Mouse (Mus musculus) spleen, postnatal 14 days (tissue): ENCODE measurements at regions not wholly inside any gene's neighbourhood (a gene's known extent, or its start where the extent isn't known, plus 50 kb on each side); places are given as distances from the start of the nearest gene placed in this dataset.

Source experiments
- DNase-seq, 2 experiments: peaks; one replicate each; pipeline ENCODE4 v3.0.0; 2021 to 2022; ENCODE audit warnings: low spot score in 2 of 2

DNA sequence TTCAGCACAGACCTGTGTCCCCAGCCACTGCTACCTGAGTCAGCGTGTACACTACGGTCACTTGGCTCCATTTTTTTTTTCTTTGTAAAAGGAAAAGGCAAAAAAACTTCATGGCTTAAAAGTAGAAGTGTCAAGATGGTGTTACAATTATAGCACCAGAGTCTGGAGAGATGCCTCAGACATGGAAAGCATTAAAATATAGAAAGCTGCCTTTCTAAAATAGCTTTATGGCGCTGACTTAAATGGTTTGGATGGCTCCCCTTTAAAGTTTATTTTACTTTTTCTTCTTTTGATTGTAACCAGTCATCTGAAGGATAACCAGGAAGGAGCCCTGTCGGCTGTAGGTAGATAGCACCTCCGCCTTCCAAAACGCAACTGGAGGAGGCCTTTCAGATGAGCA, 79.0 kb upstream of the Jade1 start:
- DNase-seq, result no peak

DNA sequence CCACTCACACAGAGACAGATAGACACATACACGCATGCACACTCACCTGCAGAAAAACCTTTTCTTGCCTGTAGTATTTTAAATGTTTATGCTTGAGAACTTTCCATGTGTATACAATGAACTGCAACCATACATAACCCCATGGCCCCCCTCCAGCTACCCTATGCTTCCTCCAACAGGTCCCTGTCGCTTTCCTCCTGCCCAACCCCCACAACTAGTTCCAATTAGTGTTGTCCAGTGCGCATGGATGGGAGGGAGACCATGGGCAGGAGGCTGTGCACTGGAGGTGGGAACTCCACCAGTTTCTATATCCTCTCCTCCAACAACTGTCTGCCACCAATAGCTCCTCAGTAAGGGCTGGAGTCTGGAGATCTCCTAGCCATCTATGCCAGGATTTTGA, 82.9 kb upstream of the Jade1 start:
- no peak for DNase-seq

DNA sequence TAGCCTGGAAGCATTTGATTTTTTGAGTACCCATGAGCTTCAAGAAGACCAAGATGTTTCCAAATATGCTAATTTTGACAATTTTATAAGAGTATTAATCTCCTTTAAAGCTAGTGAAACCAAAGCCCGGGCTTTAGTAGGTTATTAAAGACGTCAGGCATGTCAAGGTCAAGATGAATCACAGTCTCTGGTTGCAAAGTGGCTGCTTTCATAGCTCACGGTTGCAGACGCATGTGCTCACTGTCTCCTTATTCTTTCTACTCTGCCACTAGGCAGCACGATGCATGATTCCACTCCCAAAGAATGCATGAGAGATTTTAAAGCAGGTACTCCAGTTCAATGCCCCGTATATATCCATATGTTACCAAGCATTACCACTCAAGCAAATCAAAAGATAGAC, 86.4 kb upstream of the Jade1 start:
- DNase-seq, result no peak

DNA sequence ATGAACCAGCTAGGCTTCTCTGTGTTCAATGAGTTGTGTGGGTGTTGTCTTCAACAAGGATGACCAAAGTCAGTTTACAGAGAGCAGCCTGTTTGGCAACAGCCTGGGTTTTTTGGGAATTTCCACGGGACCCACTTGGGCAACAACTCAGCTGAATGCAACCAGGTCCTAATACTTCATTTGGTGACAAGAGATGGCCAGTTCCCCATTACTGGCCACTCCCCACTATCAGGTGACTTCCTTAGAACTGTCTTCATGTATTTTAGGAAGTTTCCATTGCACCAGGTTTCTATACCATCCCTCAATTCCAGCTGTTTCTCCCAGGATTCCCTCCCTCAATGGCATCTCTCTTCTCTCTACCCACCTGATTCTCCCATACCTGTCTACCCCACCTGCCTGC, 87.7 kb upstream of the Jade1 start:
- DNase-seq, result no peak

DNA sequence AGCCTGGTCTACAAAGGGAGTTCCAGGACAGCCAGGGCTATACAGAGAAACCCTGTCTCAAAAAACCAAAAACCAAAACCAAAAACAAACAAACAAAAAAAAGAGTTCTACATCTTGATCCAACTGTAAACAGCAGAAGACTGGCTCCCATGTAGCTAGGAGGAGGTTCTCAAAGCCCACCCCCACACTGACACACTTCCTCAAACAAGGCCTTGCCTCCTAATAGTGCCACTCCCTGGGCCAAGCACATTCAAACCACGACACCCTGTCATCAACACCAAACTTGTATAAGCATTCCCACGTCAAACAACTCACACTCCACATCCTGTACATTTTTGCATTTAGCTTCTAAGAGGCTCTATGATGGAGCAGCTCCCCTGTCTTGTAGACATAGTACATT, 89.6 kb upstream of the Jade1 start:
- DNase-seq, result no peak

DNA sequence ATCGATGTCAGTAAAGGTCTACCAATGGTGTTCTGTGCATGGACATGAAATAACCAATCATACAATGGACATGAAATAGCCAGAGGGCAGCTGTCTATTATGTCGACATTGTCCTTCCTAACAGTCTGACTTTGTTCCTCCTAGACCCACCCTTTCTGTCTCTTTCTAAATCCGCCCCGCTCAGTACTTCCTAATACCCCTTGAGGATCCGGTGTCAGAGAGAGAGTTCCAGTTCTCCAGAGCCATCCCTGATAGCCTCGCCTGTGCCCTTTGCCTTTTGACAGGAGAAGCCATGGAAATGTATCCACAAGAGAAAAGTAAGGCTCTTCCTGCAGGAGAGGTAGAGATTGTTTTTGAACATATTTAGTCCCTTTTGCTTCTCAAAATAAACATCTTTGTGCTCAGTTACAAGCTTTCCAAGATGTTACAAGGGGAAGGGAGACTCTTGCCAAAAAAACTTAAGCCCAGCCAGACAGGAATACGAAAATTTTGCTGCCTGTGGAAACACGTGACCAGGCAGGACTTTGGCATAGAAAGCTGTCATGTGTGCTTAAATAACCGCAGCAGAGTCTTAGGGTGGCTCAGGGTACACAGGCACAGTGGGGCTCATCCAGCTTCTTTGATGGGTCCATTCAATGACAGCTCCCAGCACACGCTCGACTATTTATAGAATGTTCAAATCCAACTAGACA, 92.4 kb upstream of the Jade1 start:
- no peak for DNase-seq

DNA sequence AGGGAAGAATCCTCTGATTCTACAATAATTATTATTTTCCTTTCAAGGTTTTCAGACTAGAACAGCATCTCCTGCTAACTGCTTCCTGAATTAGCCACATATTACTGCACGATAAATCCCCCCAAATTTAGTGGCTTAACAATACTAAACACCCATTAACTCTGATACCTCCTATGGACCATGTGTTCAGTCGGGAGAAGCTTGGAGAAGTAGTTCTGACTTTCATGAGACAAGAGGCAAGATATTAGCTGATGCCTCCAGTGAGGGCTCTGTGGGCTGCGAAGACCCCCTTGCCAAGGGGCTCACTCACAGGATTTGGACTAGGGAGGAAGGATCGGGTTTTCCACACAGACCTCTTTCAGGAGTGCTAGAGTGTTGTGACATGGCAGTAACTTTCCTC, 95.4 kb upstream of the Jade1 start:
- DNase-seq, result no peak

DNA sequence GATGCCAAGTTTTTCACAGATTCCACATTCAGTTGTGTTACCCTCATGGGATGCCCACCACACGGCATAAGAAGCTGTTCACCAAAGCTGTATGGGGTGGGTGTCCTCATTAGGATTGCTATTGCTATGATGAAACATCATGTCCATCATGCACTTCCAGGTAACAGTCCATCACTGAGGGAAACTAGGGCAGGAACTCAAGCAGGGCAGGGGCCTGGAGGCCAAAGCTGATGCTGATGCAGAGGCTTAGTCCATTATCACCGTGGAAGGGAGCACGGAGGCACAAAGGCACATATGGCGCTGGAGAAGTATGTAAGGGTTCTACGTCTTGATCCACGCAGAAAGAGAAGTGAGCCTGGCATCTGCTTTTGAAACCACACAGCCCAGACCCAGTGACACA, 97.4 kb upstream of the Jade1 start:
- no peak for DNase-seq

DNA sequence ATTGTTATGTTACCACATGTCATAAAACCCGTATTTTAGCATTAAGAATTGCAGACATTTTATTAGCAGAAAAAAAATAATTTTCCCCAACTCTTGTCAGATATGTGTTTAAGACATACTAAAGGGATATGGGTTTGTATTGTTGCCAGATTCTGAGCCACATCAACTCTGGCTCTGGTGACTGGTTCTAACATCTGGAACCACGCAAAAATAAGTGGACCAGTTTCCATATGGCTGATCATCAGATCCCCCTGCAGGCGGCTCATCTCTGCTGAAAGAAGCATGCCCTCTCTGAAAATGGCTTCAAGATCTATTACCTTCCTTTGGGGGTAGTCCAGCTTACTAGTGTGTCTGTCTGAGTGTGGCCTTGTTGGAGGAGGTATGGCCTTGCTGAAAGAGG, 102.0 kb upstream of the Jade1 start:
- DNase-seq, result no peak

DNA sequence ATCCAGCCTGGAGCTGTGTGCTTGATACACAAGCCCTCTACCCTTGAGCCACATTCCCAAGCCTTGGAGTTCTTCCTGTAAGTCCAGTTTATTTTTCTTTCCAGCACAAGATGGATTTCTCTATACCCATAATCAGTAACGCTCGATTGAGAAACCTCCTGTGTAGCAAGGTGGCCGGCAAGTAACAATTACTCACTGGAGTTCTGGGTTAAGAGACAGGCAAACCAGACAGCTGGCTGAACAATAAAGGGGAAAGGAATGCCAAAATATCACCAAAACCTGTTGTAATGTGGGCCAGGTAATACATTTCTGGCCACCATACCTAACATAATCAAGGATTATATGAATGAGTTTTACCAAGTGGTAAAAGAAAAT, 102.8 kb upstream of the Jade1 start:
- no peak for DNase-seq

DNA sequence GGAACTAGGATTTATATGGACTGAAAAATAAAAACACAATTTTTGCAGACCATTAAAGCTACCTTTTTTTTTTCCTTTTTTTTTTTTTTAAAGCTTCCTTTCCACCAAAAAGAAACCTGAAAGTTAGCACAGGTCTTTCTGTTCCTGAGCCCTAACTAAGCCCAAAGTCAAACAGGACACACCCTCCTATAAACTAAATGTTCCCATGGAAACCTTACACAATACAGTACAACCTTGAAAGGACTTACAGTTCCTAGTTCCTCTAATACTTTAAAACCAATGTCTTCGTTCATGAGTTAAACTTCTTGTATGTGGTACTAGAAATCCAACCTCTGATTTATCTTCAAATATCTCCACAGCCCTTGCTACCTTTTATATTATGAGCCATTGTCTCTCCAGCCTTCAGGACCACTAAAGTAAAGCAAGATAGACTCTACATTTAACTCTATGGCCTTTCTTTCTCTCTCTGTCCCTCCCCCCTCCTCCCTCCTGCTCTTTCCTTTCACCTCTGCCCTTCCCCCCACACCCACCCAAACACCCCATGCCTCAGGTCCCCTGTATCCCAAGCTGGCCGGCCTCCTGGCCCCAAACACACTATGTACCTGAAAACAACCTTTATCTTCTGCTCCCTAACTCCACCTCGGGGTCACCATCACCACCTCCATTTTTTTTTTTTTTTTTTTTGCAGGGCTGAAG, 103.4 kb upstream of the Jade1 start:
- no peak for DNase-seq

DNA sequence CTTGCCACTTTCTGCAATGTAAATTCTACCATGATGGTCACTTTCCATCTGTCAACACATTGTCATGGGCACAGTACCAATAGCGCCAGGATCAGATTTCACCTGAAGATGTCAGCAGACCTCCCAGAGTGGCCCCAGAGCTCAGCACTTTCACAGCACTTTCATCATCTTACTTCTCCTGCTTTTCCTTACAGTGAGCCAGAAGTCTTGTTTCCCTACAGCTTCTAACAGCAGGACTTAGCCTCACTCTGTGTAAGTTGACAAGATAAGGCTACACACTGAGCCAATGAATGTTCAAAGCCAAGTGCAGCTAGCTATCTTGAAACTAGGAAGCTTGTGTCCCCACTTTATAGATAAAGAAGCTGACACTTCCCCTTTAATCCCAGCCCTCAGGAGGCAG, 104.8 kb upstream of the Jade1 start:
- no peak for DNase-seq

DNA sequence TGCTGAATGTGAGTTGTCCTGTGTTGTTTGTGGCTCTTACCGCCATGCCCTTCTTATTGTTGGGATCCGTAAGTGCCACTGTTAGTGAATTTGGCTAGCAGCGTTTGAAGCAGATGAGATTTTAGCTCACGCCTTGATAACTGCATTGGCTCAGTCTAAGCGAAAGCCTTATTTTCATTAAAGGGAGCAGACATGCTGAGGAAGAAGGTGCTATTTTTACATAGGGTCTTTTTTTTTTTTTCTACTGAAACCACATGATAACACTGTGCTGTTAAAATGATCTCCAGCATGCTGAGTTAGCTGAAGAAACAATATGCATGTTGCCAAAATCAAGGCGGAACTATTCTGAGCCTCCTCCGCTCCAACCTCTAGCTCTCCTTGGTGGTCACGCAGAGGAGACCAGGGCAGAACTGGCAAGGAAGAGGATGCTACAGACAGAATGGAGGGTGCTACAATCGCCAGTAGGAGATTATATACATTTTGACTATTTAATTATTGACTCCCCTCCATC, 111.2 kb upstream of the Jade1 start:
- DNase-seq, result no peak

DNA sequence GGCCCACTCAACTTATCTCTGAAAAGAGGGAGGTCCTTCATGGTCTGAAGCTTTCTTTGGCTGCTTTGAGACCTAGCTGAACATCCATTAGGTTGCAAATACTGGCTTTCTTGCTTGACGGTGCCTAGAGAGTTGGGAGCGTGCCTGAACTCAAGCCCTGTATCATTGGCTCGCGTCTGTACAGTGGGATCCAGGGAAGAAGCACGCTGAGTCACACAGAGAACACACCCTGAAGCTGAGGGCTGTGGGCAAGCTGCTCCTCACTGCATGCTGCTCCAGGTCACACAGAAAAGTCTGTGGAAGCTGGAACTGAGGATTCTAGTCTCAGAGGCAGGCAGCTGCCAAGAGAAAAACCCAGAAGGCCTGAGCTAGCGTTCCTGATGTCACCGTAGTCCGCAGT, 119.3 kb upstream of the Jade1 start:
- no peak for DNase-seq

DNA sequence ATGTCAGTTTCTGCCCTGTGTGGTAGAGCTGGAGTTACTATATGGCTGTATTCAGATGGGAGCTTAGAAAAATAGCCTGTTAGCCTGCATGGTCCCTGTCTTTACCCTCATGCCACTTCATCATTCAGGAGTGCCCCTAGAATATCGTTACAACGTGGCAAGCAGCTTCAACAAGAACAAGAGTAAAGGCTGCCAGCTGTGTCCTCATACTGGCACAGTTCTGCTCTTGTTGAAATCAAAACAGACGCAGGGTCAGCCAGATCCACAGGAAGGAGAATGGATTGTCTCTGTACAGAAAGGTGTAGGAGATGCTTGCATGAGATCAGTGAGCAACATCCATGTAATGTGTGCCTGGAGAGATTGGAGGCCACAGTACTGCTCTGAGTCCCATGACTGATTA, 122.4 kb upstream of the Jade1 start:
- no peak for DNase-seq

DNA sequence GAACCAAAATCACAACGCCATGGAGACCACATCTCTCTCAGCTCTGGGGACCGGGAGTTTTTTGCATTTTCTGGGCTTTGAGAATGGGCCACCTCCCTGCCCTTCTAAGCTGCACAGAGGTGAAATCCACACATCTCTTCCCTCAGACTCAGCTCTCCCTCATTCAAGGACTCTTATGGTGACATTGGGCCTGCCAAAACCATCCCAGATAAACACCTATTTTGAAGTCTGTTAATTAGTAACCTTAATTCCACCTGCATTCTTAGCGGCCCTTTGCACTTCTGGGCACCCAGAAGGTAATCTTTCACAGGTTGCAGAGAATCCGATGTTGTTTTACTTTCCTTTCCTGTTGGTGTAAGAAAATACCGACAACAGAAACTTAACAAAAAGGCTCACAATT, 123.2 kb upstream of the Jade1 start:
- DNase-seq, result no peak

DNA sequence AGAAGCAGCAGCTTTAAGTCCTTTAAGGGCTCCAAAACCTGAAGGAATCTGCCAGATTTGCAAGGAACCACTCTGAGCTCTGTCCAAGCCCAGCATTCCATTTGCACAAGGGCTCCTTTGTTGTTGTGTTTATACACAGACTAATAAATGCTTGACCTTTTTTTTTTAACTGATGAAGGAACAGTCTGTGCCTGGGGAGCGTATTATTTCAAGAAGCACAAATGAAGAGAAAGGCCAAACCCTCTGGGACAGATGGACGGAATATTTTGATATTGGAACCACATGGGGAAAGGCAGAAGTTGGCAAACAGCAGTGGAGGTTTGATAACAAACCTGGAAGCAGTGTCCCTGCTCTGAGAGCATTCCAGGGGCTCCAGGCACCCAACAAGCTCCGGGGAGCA, 125.3 kb upstream of the Jade1 start:
- no peak for DNase-seq

DNA sequence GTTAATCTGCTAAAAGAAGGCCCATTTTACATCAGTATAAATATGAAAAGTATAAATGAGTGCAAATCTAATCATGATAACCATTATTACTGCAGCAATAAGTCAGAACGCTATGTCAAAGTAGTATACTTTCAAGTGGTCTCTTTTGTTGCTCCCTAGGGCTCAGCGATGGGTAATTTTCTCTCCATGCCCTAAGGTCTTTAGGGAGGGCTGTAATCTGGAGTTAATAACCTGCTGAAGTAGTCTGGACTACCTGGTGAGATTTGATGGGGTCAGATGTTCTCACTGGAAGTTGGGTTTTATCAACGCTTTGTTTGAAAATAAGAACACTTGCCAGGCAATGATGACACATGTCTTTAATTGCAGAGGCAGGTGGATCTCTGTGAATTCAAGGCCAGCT, 128.6 kb upstream of the Jade1 start:
- DNase-seq, result no peak

DNA sequence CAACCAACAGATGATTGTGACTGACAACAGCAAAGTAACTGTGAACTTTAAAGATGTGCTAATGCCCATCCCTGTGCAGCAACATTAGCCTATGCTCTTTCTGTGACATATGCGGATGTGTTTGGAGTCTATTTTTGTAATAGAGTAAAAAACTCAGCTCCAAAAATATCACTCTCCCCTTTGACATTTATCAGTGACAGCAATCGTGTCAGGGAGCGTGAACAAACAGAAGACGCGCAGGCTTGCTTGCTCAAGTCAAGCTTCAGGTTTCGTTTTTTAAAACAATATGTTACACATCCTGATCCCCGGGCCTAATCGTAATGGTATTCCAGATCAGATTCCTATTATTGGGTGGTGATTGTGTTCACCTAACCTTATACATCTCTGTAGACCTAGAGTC, 129.7 kb upstream of the Jade1 start:
- no peak for DNase-seq

DNA sequence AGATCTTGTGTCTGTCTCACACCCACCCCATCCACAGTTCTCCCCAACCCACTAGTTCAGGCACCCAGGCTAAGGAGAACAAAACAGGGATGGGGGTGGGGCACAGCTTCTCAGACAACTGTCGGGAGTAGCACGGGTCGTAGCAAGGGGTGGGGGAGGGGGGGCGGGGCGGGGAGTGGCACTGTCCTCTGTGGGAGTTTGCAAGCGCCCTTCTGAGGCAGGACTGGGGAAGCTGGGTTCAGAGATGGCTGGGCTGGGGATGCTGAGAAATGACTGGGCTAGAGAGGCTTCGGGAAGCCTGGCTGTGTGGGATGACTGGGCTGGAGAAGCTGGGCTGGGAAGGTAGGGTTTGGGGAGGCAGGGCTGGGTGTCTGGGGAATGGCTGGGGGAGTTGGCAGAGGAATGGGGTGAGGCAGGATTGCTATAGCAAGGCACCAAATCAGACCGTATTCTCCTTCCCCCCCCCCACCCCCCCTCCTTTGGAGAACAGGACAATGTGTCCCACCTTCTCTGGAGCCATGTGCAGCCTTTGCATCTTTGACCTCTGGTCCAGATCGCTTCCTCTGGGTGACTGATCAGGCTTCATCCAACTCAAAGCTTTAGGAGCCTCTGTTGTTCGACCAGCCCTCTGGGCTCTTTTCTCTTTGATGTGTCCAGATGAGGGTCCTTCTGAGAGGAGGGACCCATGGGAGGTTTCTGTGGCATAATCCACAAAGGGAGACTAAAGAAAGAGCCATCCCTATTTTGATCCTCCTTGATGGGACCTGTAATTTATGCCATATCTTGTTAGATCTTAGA, 131.2 kb upstream of the Jade1 start:
- no peak for DNase-seq

DNA sequence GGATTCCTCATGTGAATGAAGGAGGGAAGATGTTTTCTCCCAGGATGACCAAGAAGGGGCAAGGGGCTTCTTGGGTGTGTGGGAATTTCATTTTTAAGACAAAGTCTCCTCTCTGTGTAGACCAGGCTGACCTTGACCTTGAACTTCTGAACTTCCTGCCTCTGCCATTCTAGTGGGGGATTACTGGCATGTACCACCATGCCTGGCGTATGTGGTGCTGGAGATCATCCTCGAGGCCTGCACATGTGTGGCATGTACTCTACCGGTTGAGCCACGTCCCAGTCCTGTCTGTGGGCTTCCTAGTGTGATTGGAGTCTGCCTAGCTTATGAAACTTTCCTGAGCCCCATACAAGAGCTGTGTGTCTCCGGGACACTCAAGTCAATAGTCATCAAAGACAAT, 131.9 kb upstream of the Jade1 start:
- DNase-seq, result no peak

DNA sequence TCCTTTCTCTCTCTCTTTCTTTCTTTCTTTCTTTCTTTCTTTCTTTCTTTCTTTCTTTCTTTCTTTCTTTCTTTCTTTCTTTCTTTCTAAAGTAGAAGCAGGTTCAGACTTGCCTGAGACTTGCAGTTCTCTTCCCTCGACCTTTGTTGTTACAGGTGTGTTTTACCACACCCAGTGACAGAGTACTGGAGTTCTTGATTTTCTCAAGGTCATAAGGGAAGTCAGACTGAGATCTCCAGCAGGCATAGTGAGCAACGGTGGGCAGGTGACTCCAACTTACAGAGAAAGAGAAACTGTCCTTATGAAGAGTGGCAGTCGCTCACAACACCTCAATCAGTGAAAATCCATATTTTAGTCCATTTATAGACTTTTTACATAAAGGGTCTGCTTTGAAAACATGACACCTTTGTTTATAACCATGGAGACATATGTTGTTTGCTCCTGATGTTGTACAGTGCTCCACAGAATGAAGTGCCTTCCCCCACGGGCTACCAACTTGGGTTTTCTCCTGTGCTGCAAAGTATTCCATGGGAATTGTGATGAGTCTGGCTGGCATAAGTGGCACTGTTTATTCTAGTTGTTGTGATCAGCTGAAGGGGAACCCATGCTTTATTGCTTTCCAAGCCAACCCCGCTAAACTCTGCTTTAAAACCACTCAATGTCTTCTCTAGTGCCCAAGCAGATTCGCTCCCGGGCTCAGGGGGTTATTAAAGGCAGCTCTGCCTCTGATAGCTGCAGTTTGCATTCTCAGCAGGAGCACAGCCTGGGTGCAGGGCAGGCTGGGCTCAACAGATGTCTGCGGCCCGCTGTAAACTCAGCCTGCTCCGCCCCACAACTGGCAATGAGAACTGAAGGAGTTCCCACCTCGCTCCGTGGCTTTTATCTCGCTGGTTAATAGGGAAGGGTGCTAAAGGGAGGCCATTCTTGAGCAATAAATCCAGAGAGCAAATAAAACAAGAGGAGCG, 132.6 kb upstream of the Jade1 start:
- DNase-seq, result no peak
